Mouse (Mus musculus): ENCODE measurements around the gene Haao.
A peak's percentile ranks its signal among the peaks of the same experiment; 100 is the strongest.

Haao gene

DNA sequence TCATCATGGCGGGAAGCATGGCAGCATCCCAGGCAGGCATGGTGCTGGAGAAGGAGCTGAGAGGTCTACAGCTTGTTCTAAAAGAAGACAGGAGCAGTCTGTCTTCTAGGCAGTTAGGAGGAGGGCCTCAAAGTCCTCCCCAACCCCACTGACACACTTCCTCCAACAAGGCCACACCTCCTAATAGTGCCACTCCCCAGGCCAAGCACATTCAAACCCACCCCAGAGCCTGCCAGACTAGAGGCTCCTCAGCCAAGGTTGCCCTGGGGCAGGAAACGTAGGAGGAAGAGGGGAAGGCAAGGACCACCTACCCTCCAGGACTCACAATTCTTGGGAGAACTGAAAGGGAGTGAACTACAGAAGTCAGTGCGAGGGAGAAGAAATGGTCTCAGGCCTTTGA, at the start of gene Haao:
Gene Haao (minus strand): TSS at position 149 of the 400 bp plus-strand sequence.
- DNase-seq, result no peak

DNA sequence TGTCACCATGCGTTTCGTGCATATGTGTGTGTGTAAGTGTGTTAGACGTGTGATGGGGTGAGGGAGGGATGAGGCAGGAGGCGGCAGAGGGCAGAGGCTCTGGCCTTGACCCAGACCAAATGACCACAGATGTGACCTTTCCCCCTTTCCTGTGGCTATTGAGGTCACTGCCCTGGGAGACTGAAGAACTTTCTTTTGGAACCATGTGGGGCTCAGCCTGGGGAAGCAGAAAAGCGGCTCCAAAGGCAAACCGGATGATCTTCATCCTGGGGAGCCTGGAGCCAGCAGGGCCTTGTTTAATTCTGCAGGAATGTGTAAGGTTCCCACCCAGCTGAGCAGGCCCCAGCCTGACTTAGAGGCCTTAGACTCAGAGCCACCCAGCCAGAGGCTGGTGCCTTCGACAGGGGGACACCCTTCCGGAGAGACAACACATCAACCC, 49.6 kb upstream of the Haao start:
- DNase-seq, result no peak

DNA sequence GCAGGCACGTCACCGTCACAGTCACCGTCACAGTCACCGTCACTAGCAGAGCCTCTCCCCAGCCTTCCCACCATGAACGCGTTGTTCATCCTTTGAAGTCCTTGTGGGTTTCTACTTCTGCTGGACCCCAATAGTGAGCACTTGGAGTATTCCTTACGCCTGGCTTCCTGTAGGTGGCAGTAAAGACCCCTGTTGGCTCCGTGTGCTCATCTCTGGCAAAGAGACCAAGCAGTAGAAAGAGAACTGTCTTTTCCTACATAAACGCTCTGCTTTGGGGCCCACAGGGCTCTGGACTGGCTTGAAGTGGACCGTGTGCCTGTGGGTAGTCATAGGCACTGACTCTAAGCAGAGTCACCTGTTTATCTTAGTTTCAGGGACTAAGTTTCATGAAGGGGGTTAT, 49.0 kb upstream of the Haao start:
- peak; percentile 21 for DNase-seq

DNA sequence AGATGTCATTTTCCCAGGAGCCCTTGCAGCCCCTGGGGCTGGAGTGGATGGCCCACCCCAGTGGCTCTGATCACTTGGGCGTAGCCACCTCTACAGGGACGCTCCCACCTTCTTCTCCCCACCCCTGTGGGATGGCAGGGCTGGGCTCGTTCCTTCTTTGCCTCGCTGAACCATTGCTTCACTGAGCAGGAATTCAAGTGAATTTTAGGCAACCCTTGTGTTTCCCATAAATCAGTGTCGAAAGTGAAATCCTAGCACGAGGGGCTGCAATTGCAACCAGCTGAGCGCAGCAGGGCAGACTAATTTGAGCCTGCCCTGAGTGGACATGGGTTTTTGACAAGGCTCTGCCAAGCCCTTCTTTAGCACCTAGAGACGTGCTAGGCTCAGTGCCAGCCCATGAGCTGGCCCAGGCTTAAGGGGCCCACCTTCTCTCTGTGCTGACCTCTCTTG, 47.6 kb upstream of the Haao start:
- DNase-seq, result no peak

DNA sequence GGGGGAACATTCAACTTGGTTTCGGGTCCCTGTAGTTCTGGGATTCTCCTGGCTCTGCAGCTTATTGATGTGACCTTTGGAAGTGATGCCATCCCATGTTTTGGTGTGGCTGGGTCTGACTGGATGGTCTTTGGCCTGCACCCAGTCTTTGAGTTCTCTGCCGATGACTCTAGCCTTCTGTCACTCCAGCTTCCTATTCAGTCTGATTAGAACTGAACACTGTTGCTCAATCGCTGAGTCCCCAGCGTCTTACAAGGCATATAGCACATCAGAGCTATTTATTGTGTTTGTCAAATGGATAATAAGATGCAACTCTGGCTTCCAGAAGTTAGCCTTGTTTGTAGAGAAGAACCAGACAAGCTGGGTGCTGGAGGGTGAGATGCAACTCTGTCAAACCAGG, 45.4 kb upstream of the Haao start:
- no peak for DNase-seq

DNA sequence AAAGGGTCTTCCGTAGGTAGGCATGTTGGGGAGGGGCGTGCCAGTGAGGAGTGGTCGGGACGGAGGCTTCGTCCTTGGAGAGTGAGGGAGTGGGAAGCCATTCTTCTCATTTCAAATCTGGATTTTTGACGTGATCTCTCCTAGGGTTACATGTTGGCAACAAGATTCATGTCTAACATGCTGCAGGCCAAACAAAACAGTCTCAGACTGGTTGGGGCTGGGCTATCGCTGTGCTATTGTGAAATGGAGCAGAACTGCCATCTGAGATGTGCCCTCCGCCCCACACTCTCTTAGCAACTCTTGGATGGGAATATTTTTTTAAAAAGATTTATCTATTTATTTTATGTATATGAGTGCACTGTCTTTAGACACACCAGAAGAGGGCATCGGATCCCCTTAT, 44.1 kb upstream of the Haao start:
- no peak for DNase-seq

DNA sequence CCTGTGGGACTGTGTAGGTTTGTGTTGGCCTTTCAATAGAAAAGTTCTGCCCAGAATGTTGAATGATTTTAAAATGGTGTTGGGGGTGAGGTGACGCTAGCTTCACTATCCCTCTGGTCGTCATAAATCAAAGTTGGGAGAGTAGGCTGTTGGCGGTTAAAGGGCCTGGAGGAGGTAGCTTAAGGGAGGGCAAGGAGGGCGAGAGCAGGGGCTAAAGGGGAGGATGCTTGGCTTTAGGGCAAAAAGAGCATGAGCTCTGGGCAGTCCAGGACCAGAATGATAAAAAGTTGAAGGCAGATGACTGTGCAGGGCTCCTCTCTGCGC, 42.6 kb upstream of the Haao start:
- DNase-seq, result no peak

DNA sequence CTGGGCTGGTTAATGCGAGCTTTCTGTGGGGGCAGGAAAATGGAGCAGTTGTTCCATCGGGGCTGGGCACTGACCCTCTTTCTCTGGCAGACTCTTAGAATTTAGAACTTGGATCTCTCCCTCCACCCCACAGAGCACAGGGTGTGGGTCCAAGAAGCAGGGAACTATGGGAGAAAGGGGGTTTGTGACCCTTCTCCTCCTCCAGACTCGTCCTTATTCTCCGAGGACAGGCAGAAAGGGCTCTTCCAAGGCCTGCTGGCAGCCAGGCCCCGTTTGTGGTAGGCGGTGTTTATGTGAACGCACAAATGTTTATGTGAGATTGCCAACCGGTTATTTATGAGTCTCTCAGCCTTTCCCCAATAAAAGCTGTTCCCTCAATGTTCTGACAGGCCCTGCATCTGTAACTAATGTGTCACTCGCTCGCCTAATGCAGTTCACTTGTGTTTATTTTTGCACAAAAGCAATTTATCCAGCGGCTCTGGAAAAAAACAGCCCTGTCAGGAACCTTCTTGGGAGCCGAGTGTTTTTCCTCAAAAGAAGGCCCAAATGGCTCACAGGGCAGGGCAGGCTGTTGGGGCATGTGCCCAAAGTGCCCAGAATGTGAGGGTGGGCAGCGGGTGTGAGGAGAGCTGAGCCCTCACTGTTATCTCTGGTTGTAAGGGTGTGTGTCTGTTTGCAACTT, 42.1 kb upstream of the Haao start:
- peak; percentile 47 for DNase-seq

DNA sequence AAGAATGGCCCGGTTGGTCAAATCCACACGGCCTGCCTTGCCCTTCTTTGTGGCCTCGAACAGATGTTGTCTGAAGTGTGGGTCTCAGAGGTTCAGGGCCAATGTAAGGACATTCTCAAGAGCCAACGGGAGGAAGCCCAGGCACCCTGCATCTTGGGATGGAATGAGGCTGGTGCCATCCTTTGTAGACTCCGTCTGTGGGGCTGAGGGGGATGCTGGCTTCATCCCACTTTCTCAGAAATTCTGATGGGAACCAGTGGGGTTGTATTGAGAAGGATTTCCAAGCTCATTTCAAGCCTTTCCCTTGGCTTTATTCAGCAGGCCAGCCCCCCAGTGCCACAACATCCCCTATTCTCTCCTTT, 41.5 kb upstream of the Haao start:
- DNase-seq, result no peak

DNA sequence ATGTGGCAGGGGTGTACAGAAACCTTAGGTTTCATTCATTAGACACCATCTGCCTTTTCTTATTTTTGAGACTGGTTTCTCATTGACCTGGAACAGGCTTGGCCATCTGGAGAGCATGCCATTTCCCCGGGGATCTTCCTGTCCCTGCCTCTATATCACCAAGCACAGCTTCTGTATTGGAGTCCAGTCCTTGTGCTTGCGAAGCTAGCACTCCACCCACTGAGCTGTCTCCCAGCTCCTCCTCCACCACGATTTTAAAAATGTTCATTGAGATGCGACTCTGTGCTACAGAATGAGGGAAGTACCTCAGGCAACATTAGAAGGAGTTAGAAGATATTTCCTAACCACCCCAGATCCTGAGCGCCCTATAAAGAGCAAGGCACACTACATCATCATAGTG, 39.5 kb upstream of the Haao start:
- no peak for DNase-seq

DNA sequence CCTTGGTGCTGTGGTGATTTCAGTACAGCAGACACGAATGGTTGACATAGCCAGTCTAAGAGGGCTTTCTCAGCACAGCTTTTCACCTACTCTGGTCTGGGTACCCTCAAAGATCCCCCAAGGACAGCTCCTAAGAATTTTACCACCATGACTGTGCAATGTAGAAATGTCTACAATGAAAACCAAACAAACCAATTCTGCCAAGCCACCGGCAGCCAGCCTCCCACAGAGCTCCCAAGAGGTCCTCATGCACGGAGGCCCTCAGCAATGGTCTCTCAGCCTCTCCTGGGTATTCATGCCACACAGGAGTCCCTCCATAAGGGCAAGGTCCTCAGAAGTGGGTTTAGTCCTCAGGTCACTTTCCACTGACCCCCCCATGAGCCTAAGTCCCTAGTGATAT, 38.6 kb upstream of the Haao start:
- no peak for DNase-seq

DNA sequence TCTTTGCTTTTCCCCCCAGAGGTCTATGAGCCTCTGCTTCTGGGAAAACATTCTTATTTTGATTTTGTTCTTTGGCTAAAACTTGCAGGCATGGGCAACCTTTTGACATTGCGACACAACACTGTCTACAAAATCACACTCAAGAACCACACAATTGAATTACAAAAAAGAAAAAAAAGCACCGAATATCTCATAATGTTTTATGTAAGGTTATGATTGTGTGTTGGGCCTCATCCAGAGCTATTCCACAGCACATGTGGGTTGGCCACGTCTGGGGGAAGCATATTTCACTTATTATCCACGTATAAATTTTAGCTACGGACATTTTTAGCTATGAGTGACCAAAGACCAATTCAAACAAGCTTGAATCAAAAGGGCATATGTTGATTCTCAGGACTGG, 38.0 kb upstream of the Haao start:
- no peak for DNase-seq

DNA sequence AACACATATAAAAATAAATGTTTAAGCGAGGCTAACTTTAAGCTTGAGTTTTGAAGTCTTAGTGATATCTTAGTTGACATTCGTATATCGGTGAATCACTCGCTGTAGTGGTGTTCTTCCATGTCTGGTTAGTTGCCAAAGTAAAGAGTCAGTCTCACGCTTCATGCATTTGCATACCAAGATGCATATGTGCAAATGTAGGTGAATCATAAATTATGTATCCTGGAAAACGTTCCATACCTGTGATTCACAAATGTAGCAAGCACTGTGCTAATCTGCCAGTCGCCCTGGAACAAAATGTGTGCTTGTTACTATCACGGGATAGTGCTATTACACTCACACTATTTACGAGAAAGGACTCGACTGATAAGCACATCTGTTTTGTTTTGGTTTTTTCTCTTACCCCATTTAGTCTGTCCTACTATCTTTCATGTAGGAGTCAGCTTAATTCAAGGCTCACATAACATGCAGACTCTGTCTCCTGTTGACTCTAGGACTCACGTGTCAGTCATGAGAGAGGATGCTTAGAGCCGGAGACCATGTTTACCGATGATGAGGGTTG, 37.3 kb upstream of the Haao start:
- DNase-seq, result no peak

DNA sequence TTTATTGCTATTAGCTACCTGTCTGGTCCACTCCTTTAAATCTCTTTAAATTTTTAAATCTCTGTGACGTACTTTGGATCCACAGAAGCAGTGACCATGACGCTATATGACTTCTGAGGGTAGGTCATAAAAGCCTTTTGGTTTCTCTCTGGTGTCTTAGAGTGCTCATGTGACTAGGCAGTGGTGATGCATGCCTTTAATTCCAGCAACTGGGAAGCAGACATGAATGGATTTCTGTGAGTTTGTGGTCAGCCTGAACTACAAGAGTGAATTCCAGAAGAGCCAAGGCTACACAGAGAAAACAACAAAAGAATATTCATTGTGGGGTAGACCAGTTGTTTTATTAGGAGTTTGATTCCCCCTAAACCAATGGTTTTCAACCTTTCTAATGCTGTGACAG, 35.0 kb upstream of the Haao start:
- no peak for DNase-seq

DNA sequence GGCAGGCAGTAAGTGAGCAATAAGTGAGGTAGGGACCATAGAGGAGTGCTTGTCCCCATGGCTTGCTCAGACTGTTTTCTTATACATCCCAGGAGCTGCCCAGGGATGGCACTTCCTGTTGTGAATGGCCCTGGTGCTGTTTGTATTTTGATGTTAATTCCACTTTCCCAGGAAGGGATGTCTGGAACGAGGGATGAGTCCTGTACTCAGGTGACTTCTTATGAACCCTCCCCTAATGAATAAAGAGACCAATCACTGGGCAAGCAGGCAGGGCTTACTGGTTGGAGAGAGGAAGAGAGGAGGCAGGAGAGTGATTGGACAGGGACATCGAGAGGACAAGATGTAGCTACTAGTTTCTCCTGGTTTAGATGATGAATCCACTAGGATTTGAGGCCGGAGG, 33.3 kb upstream of the Haao start:
- no peak for DNase-seq

DNA sequence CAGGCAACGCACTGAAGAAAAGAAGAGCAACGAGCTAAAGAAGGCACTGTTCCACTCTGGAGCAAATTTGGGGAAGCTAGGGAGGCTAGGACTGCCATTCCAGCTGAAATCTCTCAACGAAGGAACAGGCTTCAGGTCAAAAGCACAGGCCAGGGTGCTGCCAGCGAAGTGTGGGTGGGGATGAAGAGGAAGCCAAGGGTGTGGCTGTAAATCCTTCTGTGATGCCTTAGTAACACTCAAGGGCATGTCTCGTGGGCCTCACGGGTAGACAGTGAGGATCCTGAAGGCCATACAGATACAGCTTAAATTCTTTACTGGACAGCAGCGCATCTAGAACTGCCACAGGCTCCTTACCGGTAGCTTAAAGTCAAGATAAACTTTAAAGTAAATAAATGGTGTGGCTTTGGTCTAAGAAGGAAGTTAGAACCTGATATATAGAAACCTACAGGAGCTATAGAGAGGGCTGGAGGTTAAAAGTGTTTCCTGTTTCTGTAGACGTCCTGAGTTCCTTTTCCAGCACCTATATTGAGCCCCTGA, 32.5 kb upstream of the Haao start:
- no peak for DNase-seq

DNA sequence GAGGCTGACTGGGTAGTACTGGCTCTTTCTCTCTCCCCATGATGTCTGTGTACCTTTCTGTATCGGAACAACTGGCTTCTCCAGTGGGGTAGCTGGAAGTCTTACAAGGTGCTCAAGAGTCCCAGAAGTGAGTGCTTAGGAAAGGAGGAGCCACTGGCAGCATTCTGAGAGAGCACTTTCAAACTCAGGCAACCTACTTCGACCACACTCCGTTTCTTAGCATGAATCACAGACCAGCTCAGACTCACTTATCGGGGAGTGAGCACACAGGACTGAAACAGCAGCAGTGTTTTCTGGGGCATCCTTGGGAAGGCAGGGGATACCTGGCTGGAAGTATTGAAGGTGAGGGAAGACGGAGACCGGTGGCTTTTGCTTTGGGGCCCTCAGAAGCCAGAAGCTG, 31.9 kb upstream of the Haao start:
- DNase-seq, result no peak

DNA sequence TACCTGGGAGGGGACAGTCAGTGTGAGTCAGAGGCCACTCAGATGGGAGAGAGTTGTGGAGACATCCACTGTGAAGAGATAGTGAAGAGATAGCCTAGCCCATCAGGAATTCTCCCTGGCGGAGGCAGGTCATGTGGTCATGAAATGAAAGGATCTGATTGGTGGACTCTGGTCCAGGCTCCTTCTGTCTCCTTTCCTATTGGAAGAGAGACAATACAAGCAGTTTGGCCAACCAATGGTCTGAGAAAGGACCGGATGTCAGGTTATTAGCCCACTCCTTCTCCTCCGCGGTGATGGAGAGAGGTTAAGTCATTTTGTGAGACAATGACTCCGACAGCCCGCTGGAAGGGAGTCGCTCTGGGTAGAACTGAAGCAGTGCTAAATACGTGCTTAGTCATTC, 26.8 kb upstream of the Haao start:
- no peak for DNase-seq

DNA sequence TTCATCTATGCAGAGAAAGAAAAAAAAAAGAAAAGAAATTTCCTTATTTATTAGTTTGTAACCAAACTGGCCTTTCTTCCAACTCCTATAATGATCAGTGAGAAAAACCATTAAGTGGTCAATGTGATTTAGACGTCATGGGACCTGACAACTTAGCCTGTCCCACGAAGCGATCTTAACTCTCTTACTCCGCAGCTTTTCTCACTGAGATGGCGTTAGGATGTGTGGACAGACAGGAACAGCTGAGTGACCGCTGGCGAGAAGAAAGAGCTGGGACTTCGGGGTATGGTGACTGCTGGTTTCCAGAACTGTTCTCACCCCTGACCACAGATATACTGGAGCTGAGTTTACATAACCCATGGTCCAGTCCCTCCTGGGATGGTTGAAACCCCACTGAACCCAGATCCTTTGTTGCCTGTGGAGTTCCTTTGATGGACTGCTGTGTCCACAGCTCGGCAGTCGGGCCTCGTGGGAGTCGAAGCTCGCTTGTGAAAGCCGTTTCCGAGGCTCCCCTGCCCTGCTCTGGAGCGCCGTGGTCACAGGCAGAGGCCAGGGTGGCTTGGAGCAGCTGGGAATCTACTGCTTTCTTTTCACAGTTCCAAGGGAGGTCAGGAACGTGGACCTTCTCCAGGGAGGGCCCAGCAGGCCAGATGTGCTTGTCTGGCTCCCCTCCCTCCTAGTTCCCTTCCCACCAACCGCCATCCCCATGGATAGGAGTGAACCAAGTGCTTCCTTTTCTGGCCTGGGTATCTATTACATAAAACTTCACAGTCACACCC, 25.8 kb upstream of the Haao start:
- DNase-seq, result no peak

DNA sequence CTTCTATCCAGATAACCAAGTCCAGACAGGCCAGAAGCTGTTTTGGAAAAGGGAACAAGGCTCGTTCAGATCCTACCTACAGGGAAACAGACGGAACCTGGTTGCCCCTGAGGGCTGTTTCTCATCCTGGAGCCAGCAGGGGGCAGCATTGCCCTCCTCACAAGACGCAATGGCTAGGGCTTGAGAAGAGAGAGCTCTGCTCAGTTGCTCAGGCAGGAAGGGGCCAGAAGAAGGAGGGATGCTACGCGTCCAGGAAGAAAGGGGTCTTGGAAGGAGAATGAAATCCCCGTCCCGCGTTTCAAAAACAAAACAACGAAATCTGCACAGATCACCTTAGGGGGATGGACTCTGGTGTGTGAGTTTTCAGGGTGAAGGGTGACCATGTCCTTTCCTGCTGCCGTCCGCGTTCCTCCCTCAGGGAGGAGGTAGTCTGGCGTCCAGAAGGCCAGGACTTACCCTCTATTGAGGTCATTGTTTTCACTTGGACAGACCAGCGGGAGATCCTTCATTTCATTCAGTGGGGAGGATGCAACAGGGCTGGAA, 25.1 kb upstream of the Haao start:
- DNase-seq, result peak; percentile 80

DNA sequence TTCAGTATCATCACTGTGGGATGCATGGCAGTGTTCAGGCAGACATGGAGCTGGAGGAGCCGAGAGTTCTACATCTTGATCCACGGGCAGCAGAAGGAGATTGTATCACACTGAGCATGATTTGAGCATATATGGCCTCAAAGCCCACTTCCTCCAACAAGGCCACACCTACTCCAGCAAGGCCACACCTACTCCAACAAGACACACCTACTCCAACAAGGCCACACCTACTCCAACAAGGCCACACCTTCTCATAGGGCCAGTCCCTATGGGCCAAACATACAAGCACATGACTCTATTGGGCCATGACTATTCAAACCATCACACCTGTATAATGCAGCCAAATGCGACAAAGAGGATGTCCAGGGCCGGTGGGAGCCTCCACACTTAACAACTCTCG, 23.6 kb upstream of the Haao start:
- DNase-seq, result no peak

DNA sequence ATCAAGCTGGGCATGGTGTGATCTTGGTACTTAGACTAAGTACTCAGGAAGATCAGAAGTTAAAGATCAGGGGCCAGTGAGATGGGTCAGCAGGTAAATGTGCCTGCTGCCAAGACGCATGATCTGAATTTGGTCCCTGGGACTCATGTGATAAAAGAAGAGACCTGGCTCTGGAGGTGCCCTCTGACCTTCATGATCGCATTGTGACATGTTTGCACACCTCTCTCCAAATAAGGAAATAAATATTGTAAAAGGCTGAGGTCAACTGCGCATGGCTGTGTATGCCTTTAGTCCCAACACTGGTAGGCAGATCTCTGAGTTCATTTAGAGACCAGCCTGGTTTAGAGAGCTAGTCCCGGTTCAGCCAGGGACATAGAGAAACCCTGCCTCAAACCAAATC, 22.6 kb upstream of the Haao start:
- no peak for DNase-seq

DNA sequence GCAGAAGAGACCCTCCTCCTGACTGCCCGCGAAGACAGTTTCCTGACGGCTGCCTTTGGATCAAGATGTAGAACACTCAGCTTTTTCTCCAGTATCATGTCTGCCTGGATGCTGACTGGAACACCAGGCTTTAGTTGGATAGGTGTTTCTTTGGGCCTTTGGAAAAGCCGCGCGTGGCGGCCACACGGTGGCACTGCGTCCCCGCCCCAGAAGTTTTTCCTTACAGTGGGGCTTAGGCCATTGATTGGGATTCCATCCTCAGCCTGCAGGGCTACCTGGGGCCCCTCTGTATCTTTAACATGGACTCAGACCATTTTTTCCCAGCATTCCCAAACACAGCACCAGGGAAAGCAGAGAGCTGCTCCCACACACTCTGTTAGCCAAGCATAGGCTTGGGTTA, 18.8 kb upstream of the Haao start:
- DNase-seq, result peak; percentile 25

DNA sequence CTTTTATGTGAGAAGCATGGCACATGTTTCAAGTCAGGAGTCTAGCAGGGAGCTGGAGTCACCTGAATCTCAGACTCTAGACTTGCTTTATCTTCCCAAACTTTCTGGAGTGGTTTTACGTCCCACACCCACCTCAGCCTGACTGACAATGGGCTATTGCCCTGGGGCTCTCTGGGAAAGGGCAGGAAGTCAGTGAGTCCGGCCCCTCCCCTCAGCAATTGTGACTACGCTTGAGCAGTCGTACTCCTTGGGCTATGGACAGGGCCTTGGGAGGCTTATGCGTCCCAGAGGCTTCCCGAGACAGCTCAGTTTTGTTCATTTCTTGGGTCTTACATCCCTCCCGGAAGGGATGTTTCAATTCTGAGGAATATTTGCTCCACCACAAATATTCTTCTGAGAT, 17.6 kb upstream of the Haao start:
- DNase-seq, result no peak

Measured in right cerebral cortex, adult 18-20 months (tissue).